Mouse (Mus musculus) lung, embryonic 16.5 days (tissue): Measurements from ENCODE around the gene Nos3. TPM values are rescaled to one million over a fixed set of nuclear protein-coding genes. Genes with fewer than 3 reads are reported as not detected.

ENCODE experiments used
- polyA plus RNA-seq: library from polyadenylated mRNA; unstranded; fragments of >200 nt; fragmentation: Nextera tagmentation; extraction: Ambion mirVana; gene quantifications from 2 replicates; pipeline ENCODE4 v1.2.1, GENCODE M21; 2015

Gene Nos3
- polyA plus RNA-seq, 1 experiment from 2014 or later: 19.8 TPM

Other genes starting within 250 kb of the Nos3 start
- gene Nupl2, start 199.8 kb upstream of the Nos3 start, polyA plus RNA-seq: 13.8 and 14.2 TPM in 2 replicates
- gene Kcnh2, start 13.2 kb upstream of the Nos3 start, polyA plus RNA-seq: 5.6 and 6.5 TPM in 2 replicates
- gene Atg9b, start 27.3 kb downstream of the Nos3 start, polyA plus RNA-seq: 0.46 and 0.49 TPM in 2 replicates
- 48.0 and 51.4 TPM in 2 replicates for gene Abcb8, start 28.9 kb downstream of the Nos3 start, polyA plus RNA-seq
- gene Asic3, start 48.6 kb downstream of the Nos3 start, polyA plus RNA-seq: 0.19 TPM in 1 of 2 replicates, not detected in the other
- gene Cdk5, start 58.7 kb downstream of the Nos3 start, polyA plus RNA-seq: 43.0 and 45.8 TPM in 2 replicates
- 45.1 and 48.9 TPM in 2 replicates for gene Slc4a2, start 59.0 kb downstream of the Nos3 start, polyA plus RNA-seq
- 96.6 and 99.2 TPM in 2 replicates for gene Fastk, start 80.5 kb downstream of the Nos3 start, polyA plus RNA-seq
- gene Tmub1, start 83.0 kb downstream of the Nos3 start, polyA plus RNA-seq: 18.0 and 19.6 TPM in 2 replicates
- gene Agap3, start 87.4 kb downstream of the Nos3 start, polyA plus RNA-seq: 18.6 and 22.1 TPM in 2 replicates
- gene Gbx1, start 162.4 kb downstream of the Nos3 start, polyA plus RNA-seq: not detected in 2 replicates
- gene Asb10, start 176.2 kb downstream of the Nos3 start, polyA plus RNA-seq: 0.13 and 0.63 TPM in 2 replicates
- gene 4931409K22Rik, start 192.0 kb downstream of the Nos3 start, polyA plus RNA-seq: 0.14 TPM in 1 of 2 replicates, not detected in the other
- 88.9 and 93.4 TPM in 2 replicates for gene Abcf2, start 212.7 kb downstream of the Nos3 start, polyA plus RNA-seq
- gene Chpf2, start 221.9 kb downstream of the Nos3 start, polyA plus RNA-seq: 19.4 and 20.2 TPM in 2 replicates